Mouse (Mus musculus): ENCODE measurements around the gene AC124502.3. TPM values are rescaled to one million over a fixed set of nuclear protein-coding genes. Genes with fewer than 3 reads are reported as not detected.
"Not testable (repeated sequence)": the region's sequence is repeated elsewhere in the genome, so short reads cannot be mapped to it uniquely, and the experiment has no call there.

The AC124502.3 gene
- polyA plus RNA-seq, 1 experiment from 2014 or later: 1.1 TPM

- H3K27ac ChIP-seq (ENCODE audit: low read length): no peak overlapping the region
- no peak overlapping the region for H3K9ac ChIP-seq (replicated peaks; ENCODE audit: low read depth)
- no peak overlapping the region for H3K4me2 ChIP-seq (replicated peaks; ENCODE audit: low read depth, low read length)
- H3K4me3 ChIP-seq (ENCODE audit: low read depth, low read length): no peak overlapping the region
- H3K9me3 ChIP-seq (ENCODE audit: low read length): no peaks in the 10 kb centered on the region
- ATAC-seq (peak; percentile 73), DNase-seq (ENCODE audit: low spot score) (peak; percentile 88)
- TF ChIP-seq CTCF (IDR thresholded peaks at IDR 0.05): peak; percentile 16; the same call in 1 of the 2 replicates
- TF ChIP-seq EP300 (IDR thresholded peaks at IDR 0.05): no peak
- WGBS: 1% methylated on average over 9 of the region's 9 CpGs
- H3K4me1 ChIP-seq (ENCODE audit: insufficient read depth, low read depth, low read length): no peaks in the 10 kb centered on the region
- no peaks in the 10 kb centered on the region for H3K36me3 ChIP-seq (ENCODE audit: insufficient read depth, low read length)
- H3K27me3 ChIP-seq (replicated peaks; ENCODE audit: insufficient read depth, low read length): peaks cover 22% of the 10 kb centered on the region
These were observed 45.8 kb upstream of the AC124502.3 start for GRCm38 (mm10) chr19:4992904-4993303.

GRCm38 (mm10) chr19:4994043-4994442, 44.6 kb upstream of the AC124502.3 start:
- DNase-seq (ENCODE audit: low spot score) (no peak), ATAC-seq (no peak)
- Histone ChIP-seq H3K9me3 (ENCODE audit: low read length) (no peaks in the 10 kb centered on the region), H3K27ac (ENCODE audit: low read length) (no peak overlapping the region), H3K4me1 (ENCODE audit: insufficient read depth, low read depth, low read length) (no peaks in the 10 kb centered on the region), H3K9ac (replicated peaks; ENCODE audit: low read depth) (no peak overlapping the region), H3K4me2 (replicated peaks; ENCODE audit: low read depth, low read length) (no peak overlapping the region), H3K36me3 (ENCODE audit: insufficient read depth, low read length) (no peaks in the 10 kb centered on the region), H3K4me3 (ENCODE audit: low read depth, low read length) (no peak overlapping the region), H3K27me3 (replicated peaks; ENCODE audit: insufficient read depth, low read length) (peaks cover 22% of the 10 kb centered on the region)
- WGBS: 46% methylated on average over 5 of the region's 5 CpGs
- no peak for TF ChIP-seq CTCF (IDR thresholded peaks at IDR 0.05)

- no peak for ATAC-seq
- no peak overlapping the region for H3K27ac ChIP-seq (ENCODE audit: low read length)
- no peaks in the 10 kb centered on the region for H3K9me3 ChIP-seq (ENCODE audit: low read length)
- DNase-seq (ENCODE audit: low spot score): peak; percentile 32
- WGBS: 57% methylated on average over 6 of the region's 6 CpGs
- TF ChIP-seq CTCF (IDR thresholded peaks at IDR 0.05) (no peak), EP300 (IDR thresholded peaks at IDR 0.05) (no peak)
- H3K4me1 ChIP-seq (ENCODE audit: insufficient read depth, low read depth, low read length): no peaks in the 10 kb centered on the region
- no peaks in the 10 kb centered on the region for H3K36me3 ChIP-seq (ENCODE audit: insufficient read depth, low read length)
- H3K4me3 ChIP-seq (ENCODE audit: low read depth, low read length): no peak overlapping the region
- no peak overlapping the region for H3K4me2 ChIP-seq (replicated peaks; ENCODE audit: low read depth, low read length)
- H3K27me3 ChIP-seq (replicated peaks; ENCODE audit: insufficient read depth, low read length): no peaks in the 10 kb centered on the region
- H3K9ac ChIP-seq (replicated peaks; ENCODE audit: low read depth): no peak overlapping the region
These were observed 39.1 kb upstream of the AC124502.3 start for GRCm38 (mm10) chr19:4999445-5000140.

- Histone ChIP-seq H3K4me2 (replicated peaks; ENCODE audit: low read depth, low read length) (0 out of 2 replicates have a peak overlapping the region, but pooled peaks have one; percentile 11), H3K27me3 (replicated peaks; ENCODE audit: insufficient read depth, low read length) (no peaks in the 10 kb centered on the region), H3K36me3 (ENCODE audit: insufficient read depth, low read length) (no peaks in the 10 kb centered on the region), H3K4me3 (ENCODE audit: low read depth, low read length) (no peak overlapping the region), H3K4me1 (ENCODE audit: insufficient read depth, low read depth, low read length) (no peaks in the 10 kb centered on the region), H3K9ac (replicated peaks; ENCODE audit: low read depth) (no peak overlapping the region), H3K9me3 (ENCODE audit: low read length) (no peaks in the 10 kb centered on the region), H3K27ac (ENCODE audit: low read length) (no peak overlapping the region)
- DNase-seq (ENCODE audit: low spot score): peak; percentile 79
- TF ChIP-seq EP300 (IDR thresholded peaks at IDR 0.05) (no peak), CTCF (IDR thresholded peaks at IDR 0.05) (peak; percentile 88)
- 2% methylated on average over 39 of the region's 39 CpGs for WGBS
- ATAC-seq: peak; percentile 91
These were observed 36.9 kb upstream of the AC124502.3 start for GRCm38 (mm10) chr19:5001666-5002406.

- ATAC-seq; H3K27me3 ChIP-seq (replicated peaks; ENCODE audit: insufficient read depth, low read length); H3K36me3 ChIP-seq (ENCODE audit: insufficient read depth, low read length); H3K4me3 ChIP-seq (ENCODE audit: low read depth, low read length); H3K9ac ChIP-seq (replicated peaks; ENCODE audit: low read depth); DNase-seq (ENCODE audit: low spot score); H3K4me1 ChIP-seq (ENCODE audit: insufficient read depth, low read depth, low read length); H3K27ac ChIP-seq (ENCODE audit: low read length); H3K9me3 ChIP-seq (ENCODE audit: low read length); H3K4me2 ChIP-seq (replicated peaks; ENCODE audit: low read depth, low read length): not testable (repeated sequence)
- TF ChIP-seq CTCF (IDR thresholded peaks at IDR 0.05): peak; percentile 27
- 39% methylated on average over 2 of the region's 2 CpGs for WGBS
These were observed 35.0 kb upstream of the AC124502.3 start for GRCm38 (mm10) chr19:5003644-5004043.

GRCm38 (mm10) chr19:5004925-5005324, 33.8 kb upstream of the AC124502.3 start:
- ATAC-seq: no peak

More at GRCm38 (mm10) chr19:5004925-5005324, 33.8 kb upstream of the AC124502.3 start:
- no peaks in the 10 kb centered on the region for H3K9me3 ChIP-seq (ENCODE audit: low read length)
- H3K27ac ChIP-seq (ENCODE audit: low read length): no peak overlapping the region
- 53% methylated on average over 4 of the region's 4 CpGs for WGBS
- H3K36me3 ChIP-seq (ENCODE audit: insufficient read depth, low read length): no peaks in the 10 kb centered on the region
- no peaks in the 10 kb centered on the region for H3K27me3 ChIP-seq (replicated peaks; ENCODE audit: insufficient read depth, low read length)
- no peak for TF ChIP-seq EP300 (IDR thresholded peaks at IDR 0.05)
- TF ChIP-seq CTCF (IDR thresholded peaks at IDR 0.05): no peak
- H3K4me2 ChIP-seq (replicated peaks; ENCODE audit: low read depth, low read length): no peak overlapping the region
- no peak overlapping the region for H3K4me3 ChIP-seq (ENCODE audit: low read depth, low read length)
- DNase-seq (ENCODE audit: low spot score): no peak
- no peaks in the 10 kb centered on the region for H3K4me1 ChIP-seq (ENCODE audit: insufficient read depth, low read depth, low read length)
- no peak overlapping the region for H3K9ac ChIP-seq (replicated peaks; ENCODE audit: low read depth)
